Mouse (Mus musculus) kidney, embryonic 15.5 days (tissue): Measurements from ENCODE around the gene Ercc4. TPM values are rescaled to one million over a fixed set of nuclear protein-coding genes. Genes with fewer than 3 reads are reported as not detected.

Source experiments
- polyA plus RNA-seq: library from polyadenylated mRNA; unstranded; fragments of >200 nt; fragmentation: Nextera tagmentation; extraction: Ambion mirVana; gene quantifications from 2 replicates; pipeline ENCODE4 v1.2.1, GENCODE M21; 2015

Gene Ercc4
- polyA plus RNA-seq, 1 experiment from 2014 or later: 14.0 TPM

Other genes with a start within 250 kb of the Ercc4 start
- gene Mrtfb, start 146.8 kb downstream of the Ercc4 start, polyA plus RNA-seq: 19.9 and 21.2 TPM in 2 replicates